Mouse (Mus musculus): ENCODE results near the gene Slc1a4. TPM values are rescaled to one million over a fixed set of nuclear protein-coding genes. Genes with fewer than 3 reads are reported as not detected.
A peak's percentile ranks its signal among the peaks of the same experiment; 100 is the strongest.

Gene Slc1a4
- total RNA-seq (2014; fragmentation: Nextera tagmentation), result 0.73 and 1.2 TPM in 2 replicates
- 0.36 and 0.47 TPM in 2 replicates for total RNA-seq (2017)

- ATAC-seq (replicated peaks; ENCODE audit: poor library complexity, severe bottlenecking), result peak; percentile 90
These were observed at the start of gene Slc1a4 for GRCm38 (mm10) chr11:20332561-20333514. TSS of gene Slc1a4 (minus strand) at chr11:20332713.

DNA sequence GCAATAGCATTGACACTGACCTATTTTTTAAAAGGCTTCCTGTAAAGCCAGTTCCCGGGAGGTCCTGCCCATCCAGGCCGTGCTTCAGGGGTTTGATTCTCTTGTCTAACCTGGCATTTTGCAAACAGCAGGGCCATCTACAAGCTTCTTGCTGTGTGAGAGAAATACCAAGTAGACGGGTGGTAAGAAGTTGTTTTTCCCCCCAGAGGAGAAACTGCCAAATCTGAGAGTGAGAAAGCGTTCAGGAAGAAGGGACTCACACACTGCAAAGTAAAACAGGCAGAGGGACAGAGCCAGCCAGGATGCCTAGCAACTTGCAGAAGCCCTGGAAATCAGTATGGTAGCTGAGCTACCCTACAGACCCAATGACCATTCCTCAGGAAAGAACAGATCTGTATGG is 47.6 kb upstream of the Slc1a4 start:
- ATAC-seq (replicated peaks; ENCODE audit: poor library complexity, severe bottlenecking), result no peak

GRCm38 (mm10) chr11:20376642-20377041 is 44.1 kb upstream of the Slc1a4 start:
- no peak for ATAC-seq (replicated peaks; ENCODE audit: poor library complexity, severe bottlenecking)

DNA sequence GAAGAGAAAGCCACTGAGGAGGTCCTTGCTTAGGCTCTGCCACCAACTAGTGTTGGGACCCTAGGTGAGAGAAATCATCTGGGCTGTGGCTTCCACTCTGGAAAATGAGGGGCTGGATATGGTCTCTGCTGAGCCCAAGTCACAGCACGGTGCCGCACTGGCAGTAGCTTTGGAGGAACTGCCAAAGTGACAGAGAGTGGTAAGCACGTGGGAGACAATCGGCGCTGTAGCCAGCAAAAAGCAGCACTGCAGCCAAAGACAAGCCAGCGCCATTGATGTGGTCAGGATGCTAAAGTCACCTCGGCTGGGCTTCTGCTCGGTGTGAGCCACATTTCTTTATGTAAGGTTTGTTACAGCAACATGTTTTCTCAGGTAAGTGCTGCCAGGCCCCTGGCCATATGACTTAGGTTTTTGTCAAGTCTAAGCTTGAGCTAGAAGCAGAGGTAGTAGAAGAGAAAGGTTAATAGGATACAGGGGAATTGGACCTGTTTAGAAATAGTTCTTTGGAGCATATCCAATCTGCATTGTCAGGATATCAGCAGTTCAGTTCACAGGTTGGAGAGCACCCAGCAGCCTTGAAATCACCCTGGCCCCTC is 40.2 kb upstream of the Slc1a4 start:
- no peak for ATAC-seq (replicated peaks; ENCODE audit: poor library complexity, severe bottlenecking)

GRCm38 (mm10) chr11:20370486-20370885 is 38.0 kb upstream of the Slc1a4 start:
- no peak for ATAC-seq (replicated peaks; ENCODE audit: poor library complexity, severe bottlenecking)

GRCm38 (mm10) chr11:20366456-20366855 is 33.9 kb upstream of the Slc1a4 start:
- ATAC-seq (replicated peaks; ENCODE audit: poor library complexity, severe bottlenecking), result no peak

DNA sequence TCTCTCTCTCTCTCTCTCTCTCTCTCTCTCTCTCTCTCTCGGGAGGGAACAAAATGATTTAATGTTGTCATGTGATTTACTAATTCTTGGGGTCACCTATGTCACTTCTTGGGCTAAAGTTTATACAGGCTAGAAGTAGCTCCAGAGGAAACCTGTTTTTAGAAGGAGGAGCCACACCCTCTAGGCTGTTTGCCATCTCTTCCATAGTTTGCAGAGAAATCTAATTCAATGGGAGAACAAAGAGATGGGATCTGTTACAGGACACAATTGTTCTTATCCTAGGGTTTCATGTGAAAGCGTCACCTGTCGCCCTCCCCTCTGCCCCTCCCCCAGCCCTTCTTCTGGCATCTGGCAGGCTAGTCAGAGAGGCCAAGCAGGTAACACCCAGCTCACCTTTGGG is 28.8 kb upstream of the Slc1a4 start:
- ATAC-seq (replicated peaks; ENCODE audit: poor library complexity, severe bottlenecking), result no peak

- no peak for ATAC-seq (replicated peaks; ENCODE audit: poor library complexity, severe bottlenecking)
These were observed 25.4 kb upstream of the Slc1a4 start for GRCm38 (mm10) chr11:20357684-20358447.

- no peak for ATAC-seq (replicated peaks; ENCODE audit: poor library complexity, severe bottlenecking)
These were observed 16.0 kb upstream of the Slc1a4 start for GRCm38 (mm10) chr11:20348466-20348865.

- ATAC-seq (replicated peaks; ENCODE audit: poor library complexity, severe bottlenecking), result no peak
These were observed 15.0 kb upstream of the Slc1a4 start for GRCm38 (mm10) chr11:20347548-20347947.

GRCm38 (mm10) chr11:20346369-20346768 is 13.9 kb upstream of the Slc1a4 start:
- ATAC-seq (replicated peaks; ENCODE audit: poor library complexity, severe bottlenecking), result no peak

DNA sequence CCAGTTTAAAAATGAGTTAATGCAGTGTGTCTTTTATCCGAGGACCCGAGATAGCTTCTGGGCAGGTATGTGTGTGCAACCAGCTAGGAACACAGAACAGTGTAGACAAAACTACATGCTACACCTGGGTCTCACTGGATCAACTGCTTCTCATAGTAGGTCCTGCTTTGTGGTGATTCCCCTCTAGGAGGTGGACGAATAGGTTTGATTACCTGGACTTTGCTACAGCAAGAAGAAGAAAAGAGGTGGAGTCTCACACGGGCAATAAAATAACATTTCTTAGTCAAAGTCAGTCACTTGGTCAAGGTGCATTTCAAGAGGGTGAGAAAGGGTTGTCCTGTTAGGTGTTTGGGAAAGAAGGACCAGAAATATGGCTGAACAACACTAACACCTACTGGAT is 11.4 kb upstream of the Slc1a4 start:
- ATAC-seq (replicated peaks; ENCODE audit: poor library complexity, severe bottlenecking), result no peak

DNA sequence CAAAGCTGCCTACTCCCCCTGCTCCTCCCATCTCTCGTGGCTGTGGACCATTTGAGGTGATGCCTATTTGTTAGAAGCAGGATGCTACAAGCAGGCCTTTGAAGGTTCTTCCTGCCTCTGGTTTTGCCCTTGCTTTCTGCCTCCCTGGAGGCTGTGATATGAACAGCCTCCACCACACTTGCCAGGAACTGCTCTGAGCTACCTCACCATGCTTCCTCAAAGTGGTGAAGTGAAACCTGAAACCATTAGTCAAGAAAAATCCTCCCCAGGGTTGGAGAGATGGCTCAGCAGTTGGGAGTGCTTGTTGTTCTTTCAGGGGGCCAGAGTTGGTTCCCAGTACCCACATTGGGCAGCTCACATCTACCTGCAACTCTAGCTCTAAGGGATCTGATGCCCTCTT is 9.1 kb upstream of the Slc1a4 start:
- ATAC-seq (replicated peaks; ENCODE audit: poor library complexity, severe bottlenecking), result no peak

DNA sequence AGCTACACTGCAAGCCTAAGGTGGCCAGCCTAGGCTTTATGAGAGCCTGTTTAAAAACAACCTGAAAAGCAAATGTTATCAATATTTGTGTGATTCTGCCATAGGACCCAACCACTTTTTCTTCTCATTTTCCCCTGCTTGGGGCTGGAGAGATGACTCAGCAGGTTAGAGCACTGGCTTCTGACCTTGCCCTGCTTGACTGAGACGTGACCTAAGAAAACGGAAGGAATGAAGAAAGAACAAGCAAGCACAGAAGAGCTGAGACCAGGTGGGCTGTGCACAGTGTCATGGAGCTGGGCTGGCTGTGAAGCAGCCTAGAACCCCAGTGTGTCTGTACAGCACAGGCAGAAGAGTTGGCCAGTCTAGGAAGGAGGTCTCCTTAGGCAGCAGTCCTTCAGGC is 6.2 kb upstream of the Slc1a4 start:
- ATAC-seq (replicated peaks; ENCODE audit: poor library complexity, severe bottlenecking), result peak; percentile 46

- no peak for ATAC-seq (replicated peaks; ENCODE audit: poor library complexity, severe bottlenecking)
These were observed 1.8 kb upstream of the Slc1a4 start for GRCm38 (mm10) chr11:20334301-20334700.

DNA sequence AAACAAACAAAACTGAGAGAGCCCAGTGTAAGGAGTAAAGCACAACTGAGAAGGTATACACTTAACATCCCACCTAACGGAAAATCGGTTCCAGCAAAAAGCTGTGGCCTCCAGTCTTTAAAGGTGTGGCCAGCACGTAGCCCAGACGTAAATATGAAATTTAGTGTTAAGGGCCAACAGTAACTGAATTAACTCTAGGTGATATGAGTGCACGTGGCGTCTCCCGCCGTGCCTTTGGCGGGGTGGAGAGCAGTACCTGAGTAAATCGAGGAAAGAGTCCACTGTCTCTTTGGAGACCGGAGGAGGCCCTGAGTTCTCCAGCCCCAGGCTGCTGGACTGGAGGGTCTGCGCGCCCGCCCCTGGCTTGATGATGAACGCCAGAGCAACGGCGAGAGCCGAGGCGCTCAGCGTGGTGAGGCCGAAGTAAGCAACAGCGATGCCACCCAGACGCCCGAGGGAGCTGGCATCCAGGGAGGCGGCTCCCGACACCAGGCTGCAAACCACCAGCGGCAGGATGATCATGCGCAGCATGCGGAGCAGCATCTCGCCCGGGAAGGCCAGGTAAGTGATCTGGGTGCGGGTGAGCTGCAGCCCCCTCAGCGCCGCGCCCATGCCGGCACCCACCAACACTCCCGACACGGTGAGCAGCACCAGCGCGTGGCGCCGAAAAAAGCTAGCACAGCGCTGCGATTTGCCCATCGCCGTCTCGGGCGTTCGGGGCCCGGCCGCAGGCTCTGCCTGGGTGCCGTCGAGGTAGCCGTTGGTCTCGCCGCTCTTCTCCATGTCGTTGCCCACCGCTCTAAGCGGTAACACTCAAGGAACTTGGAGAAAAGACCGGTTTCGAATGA is 599 bp downstream of the Slc1a4 start:
- ATAC-seq (replicated peaks; ENCODE audit: poor library complexity, severe bottlenecking), result peak; percentile 1; the same call in 1 of the 2 replicates

DNA sequence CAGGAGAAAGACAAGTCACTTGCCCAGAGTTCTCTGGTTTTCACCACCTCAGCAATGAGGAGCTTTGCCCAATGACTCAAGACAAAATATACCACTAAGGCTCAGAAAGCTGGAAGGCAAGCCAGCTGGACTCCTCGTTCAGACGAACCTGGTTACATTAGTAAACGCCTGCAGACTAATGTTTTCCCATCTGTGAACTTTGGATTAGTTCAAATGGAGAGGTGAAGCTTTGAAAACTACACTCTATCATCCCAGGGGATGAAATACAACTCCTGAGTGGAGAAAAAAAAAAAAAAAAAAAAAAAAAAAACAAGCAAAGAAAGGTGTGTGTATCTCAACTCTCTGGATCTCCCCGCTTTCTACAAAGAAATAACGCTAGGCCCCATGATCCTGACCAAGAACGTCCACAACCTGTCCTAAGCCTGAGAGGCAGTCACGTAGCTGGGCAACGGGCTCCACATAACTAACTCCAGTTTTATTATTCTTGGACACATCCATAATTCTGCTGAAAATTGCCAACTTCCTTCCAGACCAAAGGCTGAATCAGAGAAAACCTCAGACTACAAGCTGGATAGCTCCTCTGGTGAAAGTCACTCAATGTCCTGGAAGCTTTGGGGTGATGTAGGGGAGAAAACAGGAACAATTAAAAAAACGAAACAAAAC is 1.4 kb downstream of the Slc1a4 start:
- no peak for ATAC-seq (replicated peaks; ENCODE audit: poor library complexity, severe bottlenecking)

GRCm38 (mm10) chr11:20329711-20330110 is 2.8 kb downstream of the Slc1a4 start:
- ATAC-seq (replicated peaks; ENCODE audit: poor library complexity, severe bottlenecking), result peak; percentile 21

GRCm38 (mm10) chr11:20328771-20329170 is 3.7 kb downstream of the Slc1a4 start:
- ATAC-seq (replicated peaks; ENCODE audit: poor library complexity, severe bottlenecking), result no peak
